Mouse (Mus musculus) stomach, embryonic 16.5 days (tissue): ENCODE results near the gene Tnrc6b. TPM values are rescaled to one million over a fixed set of nuclear protein-coding genes. Genes with fewer than 3 reads are reported as not detected.
"Not testable (repeated sequence)": the region's sequence is repeated elsewhere in the genome, so short reads cannot be mapped to it uniquely, and the experiment has no call there.

Experiments
- ATAC-seq: fragments of 200-750 bp; cut with Nextera tagmentation; 2 replicates; pipeline ENCODE4 v1.8.0; 2017; ENCODE audit warnings: moderate number of reproducible peaks, moderate TSS enrichment; ENCODE audit not compliant: insufficient read depth, low FRiP score
- H3K27ac ChIP-seq: fragments of 300-500 bp; sonication (generic); 2 replicates; pipeline ENCODE4 v1.5.1; 2014; ENCODE audit warnings: low read length
- H3K27me3 ChIP-seq: fragments of 300-500 bp; sonication (generic); 2 replicates; pipeline ENCODE4 v1.6.1; 2014; ENCODE audit warnings: low read length, control low read depth, mixed read lengths; ENCODE audit not compliant: control insufficient read depth, insufficient read depth
- H3K36me3 ChIP-seq: fragments of 300-500 bp; sonication (generic); 2 replicates; pipeline ENCODE4 v1.6.1; 2014; ENCODE audit warnings: low read length; ENCODE audit not compliant: control insufficient read depth, insufficient read depth
- H3K4me1 ChIP-seq: fragments of 300-500 bp; sonication (generic); 2 replicates; pipeline ENCODE4 v1.6.1; 2014; ENCODE audit warnings: low read length, control low read depth, mixed read lengths; ENCODE audit not compliant: control insufficient read depth, insufficient read depth
- H3K4me2 ChIP-seq: fragments of 300-500 bp; sonication (generic); 2 replicates; pipeline ENCODE4 v1.6.1; 2014; ENCODE audit warnings: low read depth, low read length, mixed read lengths
- H3K4me3 ChIP-seq: fragments of 300-500 bp; sonication (generic); replicated peaks from 2 replicates; pipeline ENCODE4 v1.5.1; 2014; ENCODE audit warnings: mild to moderate bottlenecking, low read length
- H3K9ac ChIP-seq: fragments of 300-500 bp; sonication (generic); 2 replicates; pipeline ENCODE4 v1.6.1; 2014; ENCODE audit warnings: low read length
- H3K9me3 ChIP-seq: fragments of 300-500 bp; sonication (generic); replicated peaks from 2 replicates; pipeline ENCODE4 v1.6.1; 2016; ENCODE audit warnings: low read length, control low read depth; ENCODE audit not compliant: control insufficient read depth
- WGBS: fragments of 180-500 bp; shearing (Covaris S2); extraction: QIAGEN DNeasy Blood & Tissue Kit; methylation state at CpG from one replicate; pipeline ENCODE4 v1.1.7; 2014; 5-methylcytosine and 5-hydroxymethylcytosine counted together
- polyA plus RNA-seq: library from polyadenylated mRNA; unstranded; fragments of >200 nt; fragmentation: Nextera tagmentation; extraction: Ambion mirVana; gene quantifications from 2 replicates; pipeline ENCODE4 v1.2.1, GENCODE M21; 2015

The Tnrc6b gene
- polyA plus RNA-seq, 1 experiment from 2014 or later, result 29.9 TPM

DNA sequence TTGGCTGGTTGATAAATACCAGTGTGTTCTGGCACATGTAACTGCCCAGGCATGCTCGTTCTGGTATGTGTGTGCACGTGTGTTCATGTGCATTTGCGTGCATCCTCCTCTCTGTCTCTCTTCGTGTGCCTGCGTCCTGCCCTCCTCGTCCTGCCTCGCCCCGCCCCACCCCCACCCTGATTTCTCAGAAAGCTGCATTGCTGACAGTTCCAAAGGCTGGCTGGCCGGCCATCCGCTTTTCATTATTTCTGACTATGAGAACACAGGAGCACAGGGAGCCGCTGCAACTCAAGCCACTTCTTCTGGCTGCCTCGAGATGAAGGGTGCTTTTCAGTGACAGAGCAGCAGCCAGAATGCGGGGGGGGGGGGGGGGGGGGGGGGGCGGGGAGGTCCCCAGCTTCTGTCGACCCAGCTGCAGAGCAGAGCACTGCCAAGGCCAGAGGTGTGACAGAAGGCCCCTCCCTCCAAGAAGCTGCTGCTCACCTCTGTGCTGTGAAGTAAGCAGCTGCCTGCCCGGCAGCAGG lies 219.0 kb downstream of the Tnrc6b start:
- Histone ChIP-seq H3K36me3 (peaks cover 8% of the 10 kb centered on the region), H3K27me3 (no peaks in the 10 kb centered on the region), H3K27ac (peak overlapping the region; percentile 27; the same call in 1 of the 2 replicates), H3K9ac (no peak overlapping the region), H3K4me3 (no peak overlapping the region), H3K9me3 (no peaks in the 10 kb centered on the region), H3K4me2 (no peak overlapping the region), H3K4me1 (no peaks in the 10 kb centered on the region)
- no peak; the same call in 1 of the 2 replicates for ATAC-seq
- 37% methylated on average over 14 of the region's 16 CpGs for WGBS

DNA sequence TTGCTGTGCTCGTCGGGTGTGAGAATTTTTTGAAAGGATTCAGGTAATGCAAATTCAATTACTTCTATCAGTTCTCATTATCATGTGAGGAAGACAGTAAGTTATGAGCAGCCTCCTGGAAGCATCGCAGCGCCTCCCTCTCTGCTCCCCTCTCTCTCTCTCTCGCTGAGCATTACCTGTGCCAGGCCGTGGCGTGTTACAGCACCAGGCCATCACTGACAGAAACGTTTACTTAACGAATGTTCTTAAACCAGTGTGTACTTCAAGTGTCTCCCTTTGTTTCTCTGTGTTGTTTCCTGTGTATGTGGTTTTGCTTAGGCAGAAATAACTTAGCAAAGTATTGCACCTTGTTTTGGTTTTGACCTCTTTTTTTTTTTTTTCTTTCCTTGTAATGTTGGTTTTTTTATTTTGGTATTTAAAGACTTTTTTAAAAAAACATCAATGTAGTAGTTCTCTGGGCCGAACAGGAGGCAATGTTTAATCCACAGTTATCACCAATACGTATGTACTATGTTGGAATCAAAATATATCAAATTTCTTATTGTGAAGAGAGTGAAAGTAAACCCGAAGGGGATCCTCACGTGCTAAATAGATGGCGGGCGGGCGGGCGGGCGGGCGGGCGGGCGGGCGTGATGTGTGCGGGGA lies 219.7 kb downstream of the Tnrc6b start:
- not testable (repeated sequence) for H3K27me3 ChIP-seq, H3K9me3 ChIP-seq, ATAC-seq, H3K27ac ChIP-seq, H3K4me1 ChIP-seq, H3K36me3 ChIP-seq, H3K4me2 ChIP-seq, H3K4me3 ChIP-seq, H3K9ac ChIP-seq
- 77% methylated on average over 23 of the region's 23 CpGs for WGBS

DNA sequence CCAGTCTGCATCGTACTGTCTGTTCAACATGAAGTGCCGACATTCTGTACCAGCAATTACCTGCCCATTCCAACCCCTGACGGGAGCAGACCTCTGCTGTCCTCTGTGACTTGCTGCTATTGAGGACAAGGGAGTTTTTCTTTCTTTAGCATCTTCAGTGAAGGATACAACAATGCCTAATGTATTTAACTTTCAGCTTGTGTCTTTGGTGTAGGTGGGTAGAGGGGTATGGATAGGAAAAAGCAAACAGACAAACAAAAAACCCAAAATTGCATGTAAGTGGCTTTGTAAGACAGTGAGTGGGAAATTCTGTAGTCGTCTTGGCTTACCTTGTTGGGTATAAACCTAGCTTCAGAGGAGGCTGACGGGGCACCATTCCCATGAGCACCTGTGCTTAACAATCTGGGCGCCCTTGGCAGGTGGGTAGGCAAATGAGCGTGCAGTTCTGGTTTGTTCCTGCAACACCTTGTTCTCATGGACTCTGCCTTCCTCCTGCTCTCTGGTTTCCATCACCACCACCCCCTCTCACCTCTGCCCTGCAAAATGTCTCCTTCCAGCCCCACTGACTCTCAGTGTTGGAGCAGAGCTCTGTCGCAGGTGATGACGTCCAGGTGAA lies 220.3 kb downstream of the Tnrc6b start:
- Histone ChIP-seq H3K9ac (no peak overlapping the region), H3K4me1 (no peaks in the 10 kb centered on the region), H3K4me2 (no peak overlapping the region), H3K27me3 (no peaks in the 10 kb centered on the region), H3K27ac (no peak overlapping the region; the same call in 1 of the 2 replicates), H3K9me3 (no peaks in the 10 kb centered on the region), H3K4me3 (no peak overlapping the region), H3K36me3 (peaks cover 11% of the 10 kb centered on the region)
- no peak for ATAC-seq
- whole genome bisulfite sequencing, result 85% methylated on average over 9 of the region's 9 CpGs

- no peaks in the 10 kb centered on the region for H3K27me3 ChIP-seq
- H3K36me3 ChIP-seq, result peaks cover 4% of the 10 kb centered on the region; the same call in 1 of the 2 replicates
- H3K9me3 ChIP-seq, result no peaks in the 10 kb centered on the region
- H3K27ac ChIP-seq, result no peak overlapping the region
- H3K9ac ChIP-seq, result no peak overlapping the region
- H3K4me2 ChIP-seq, result no peak overlapping the region
- no peaks in the 10 kb centered on the region for H3K4me1 ChIP-seq
- no peak for ATAC-seq
- 84% methylated on average over 5 of the region's 5 CpGs for WGBS
- no peak overlapping the region for H3K4me3 ChIP-seq
Observed at GRCm38 (mm10) chr15:80934841-80935240, 223.7 kb downstream of the Tnrc6b start.

DNA sequence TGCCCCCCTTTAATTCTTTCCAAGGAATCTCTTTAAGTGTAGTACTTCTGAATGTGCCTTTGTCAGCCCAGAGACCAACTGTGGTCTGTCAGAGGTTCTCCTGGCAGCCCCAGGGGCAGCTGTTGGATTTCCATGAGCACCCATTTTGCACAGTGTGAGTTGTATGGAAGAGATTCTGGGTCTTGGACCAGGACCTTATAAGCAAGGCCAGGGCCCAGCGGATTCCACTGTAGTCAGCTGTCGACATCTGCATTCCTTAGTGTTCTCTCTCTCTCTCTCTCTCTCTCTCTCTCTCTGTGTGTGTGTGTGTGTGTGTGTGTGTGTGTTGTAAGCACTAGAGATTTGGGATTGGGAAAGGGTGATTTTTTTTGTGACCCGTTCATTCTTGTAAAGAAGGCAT lies 225.6 kb downstream of the Tnrc6b start:
- 64% methylated on average over 3 of the region's 3 CpGs for WGBS
- ATAC-seq, result no peak
- Histone ChIP-seq H3K27me3 (no peaks in the 10 kb centered on the region), H3K9ac (no peak overlapping the region), H3K4me1 (no peaks in the 10 kb centered on the region), H3K27ac (no peak overlapping the region; the same call in 1 of the 2 replicates), H3K9me3 (no peaks in the 10 kb centered on the region), H3K4me2 (no peak overlapping the region), H3K36me3 (peaks cover 4% of the 10 kb centered on the region; the same call in 1 of the 2 replicates), H3K4me3 (no peak overlapping the region)

DNA sequence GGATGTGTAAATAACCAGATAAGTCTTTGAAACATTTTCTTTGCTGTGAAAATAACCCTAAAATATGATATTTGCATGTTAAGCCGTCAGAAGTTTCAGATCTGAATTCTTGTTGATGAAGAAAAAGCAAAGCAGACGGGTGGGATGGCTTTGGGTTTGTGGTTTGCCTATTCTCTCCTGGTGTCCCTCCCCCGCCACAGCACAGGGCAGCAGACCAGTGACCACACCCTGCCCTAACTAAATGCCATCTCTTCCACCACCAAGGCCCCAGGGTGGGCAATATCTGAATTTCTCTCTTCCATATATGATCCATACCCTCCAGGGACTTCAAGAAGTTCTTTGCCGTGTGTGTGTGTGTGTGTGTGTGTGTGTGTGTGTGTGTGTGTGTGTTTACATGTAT lies 227.5 kb downstream of the Tnrc6b start:
- Histone ChIP-seq H3K9ac (no peak overlapping the region), H3K4me1 (no peaks in the 10 kb centered on the region), H3K27ac (no peak overlapping the region), H3K4me3 (no peak overlapping the region), H3K27me3 (no peaks in the 10 kb centered on the region), H3K36me3 (0 out of 2 replicates have a peak, but pooled peaks cover 4% of the 10 kb centered on the region), H3K4me2 (no peak overlapping the region), H3K9me3 (no peaks in the 10 kb centered on the region)
- WGBS, result 73% methylated on average over 4 of the region's 4 CpGs
- ATAC-seq, result no peak

- Histone ChIP-seq H3K27me3 (no peaks in the 10 kb centered on the region), H3K9me3 (no peaks in the 10 kb centered on the region), H3K4me1 (no peaks in the 10 kb centered on the region), H3K9ac (no peak overlapping the region), H3K27ac (no peak overlapping the region), H3K4me3 (no peak overlapping the region), H3K4me2 (no peak overlapping the region), H3K36me3 (0 out of 2 replicates have a peak, but pooled peaks cover 4% of the 10 kb centered on the region)
- WGBS, result 80% methylated on average over 5 of the region's 5 CpGs
- no peak for ATAC-seq
Observed at GRCm38 (mm10) chr15:80939401-80939800, 228.3 kb downstream of the Tnrc6b start.

DNA sequence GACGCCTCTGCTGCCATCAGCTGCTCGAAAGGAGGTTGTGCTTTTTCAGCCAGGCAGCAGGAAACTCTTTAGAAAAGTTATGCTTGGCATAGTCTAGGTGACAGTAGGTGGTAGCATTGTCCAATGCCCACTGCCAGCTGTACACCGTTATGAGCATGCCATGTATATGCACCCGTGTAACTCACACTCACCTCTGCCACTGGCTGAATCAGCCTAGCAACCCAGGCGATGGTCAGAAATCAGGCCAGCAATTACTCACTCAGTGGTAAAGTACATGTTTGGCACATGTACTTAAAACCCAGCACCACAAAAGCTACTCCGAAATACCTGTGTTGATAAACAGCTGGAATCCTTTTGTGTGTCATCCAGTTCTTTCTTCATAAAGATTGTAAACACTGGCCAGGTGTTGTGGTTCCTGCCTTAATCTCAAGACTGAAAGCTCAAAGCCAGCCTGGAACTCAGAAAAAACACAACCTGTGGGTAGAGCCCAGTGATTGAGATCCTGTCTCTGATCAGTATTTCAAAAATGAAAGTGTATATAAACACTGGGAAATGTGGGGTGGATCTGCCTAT lies 230.4 kb downstream of the Tnrc6b start:
- no peaks in the 10 kb centered on the region for H3K27me3 ChIP-seq
- no peak for ATAC-seq
- no peak overlapping the region for H3K4me2 ChIP-seq
- no peak overlapping the region for H3K27ac ChIP-seq
- WGBS, result 67% methylated on average over 6 of the region's 6 CpGs
- H3K4me1 ChIP-seq, result no peaks in the 10 kb centered on the region
- H3K4me3 ChIP-seq, result no peak overlapping the region
- no peaks in the 10 kb centered on the region for H3K9me3 ChIP-seq
- no peak overlapping the region for H3K9ac ChIP-seq
- no peaks in the 10 kb centered on the region for H3K36me3 ChIP-seq

DNA sequence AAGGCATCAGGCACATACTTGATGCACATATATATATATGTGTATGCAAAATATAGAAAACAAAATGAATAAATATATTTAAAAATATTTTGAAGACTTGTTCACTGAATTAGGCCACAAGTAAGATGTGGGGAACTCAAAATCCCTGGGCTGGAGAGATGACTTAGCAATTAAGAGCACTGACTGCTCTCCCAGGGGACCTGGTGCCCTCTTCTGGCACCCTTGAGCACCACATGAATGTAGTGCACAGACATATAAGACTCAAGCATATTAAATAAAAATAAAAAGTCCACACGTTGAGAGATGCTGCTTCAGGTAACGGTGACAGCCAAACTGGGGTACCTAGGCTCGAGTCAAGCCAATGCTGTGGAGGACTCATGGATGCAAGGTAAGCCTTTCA lies 234.7 kb downstream of the Tnrc6b start:
- Histone ChIP-seq H3K36me3 (no peaks in the 10 kb centered on the region), H3K4me2 (no peak overlapping the region), H3K9me3 (no peaks in the 10 kb centered on the region), H3K27me3 (no peaks in the 10 kb centered on the region), H3K4me3 (no peak overlapping the region), H3K27ac (no peak overlapping the region), H3K4me1 (peaks cover 8% of the 10 kb centered on the region), H3K9ac (no peak overlapping the region)
- ATAC-seq, result no peak
- WGBS, result 53% methylated on average over 3 of the region's 3 CpGs
